Mouse (Mus musculus) lung, embryonic 14.5 days (tissue): ENCODE measurements around the gene Fam19a2. TPM values are rescaled to one million over a fixed set of nuclear protein-coding genes. Genes with fewer than 3 reads are reported as not detected.

ENCODE experiments used
- ATAC-seq: fragments of 200-750 bp; cut with Nextera tagmentation; 2 replicates; pipeline ENCODE4 v1.8.0; 2017; ENCODE audit warnings: mild to moderate bottlenecking, moderate TSS enrichment, moderate library complexity; ENCODE audit not compliant: insufficient read depth
- DNase-seq: peaks from one replicate; pipeline ENCODE4 v3.0.0-alpha.2; 2015
- H3K27ac ChIP-seq: fragments of 300-500 bp; sonication (generic); 2 replicates; pipeline ENCODE4 v1.5.1; 2014; ENCODE audit warnings: low read depth, mild to moderate bottlenecking, moderate library complexity
- H3K27me3 ChIP-seq: fragments of 300-500 bp; sonication (generic); 2 replicates; pipeline ENCODE4 v1.6.1; 2014; ENCODE audit warnings: low read length, control low read depth; ENCODE audit not compliant: insufficient read depth
- H3K36me3 ChIP-seq: fragments of 300-500 bp; sonication (generic); 2 replicates; pipeline ENCODE4 v1.6.1; 2014; ENCODE audit warnings: control low read depth; ENCODE audit not compliant: insufficient read depth
- H3K4me1 ChIP-seq: fragments of 300-500 bp; sonication (generic); 2 replicates; pipeline ENCODE4 v1.6.1; 2014; ENCODE audit warnings: antibody characterized with exemption, control low read depth; ENCODE audit not compliant: insufficient read depth
- H3K4me2 ChIP-seq: fragments of 300-500 bp; sonication (generic); 2 replicates; pipeline ENCODE4 v1.6.1; 2014; ENCODE audit warnings: mild to moderate bottlenecking
- H3K4me3 ChIP-seq: fragments of 300-500 bp; sonication (generic); 2 replicates; pipeline ENCODE4 v1.5.1; 2014; ENCODE audit warnings: low read depth, low read length
- H3K9ac ChIP-seq: fragments of 300-500 bp; sonication (generic); 2 replicates; pipeline ENCODE4 v1.6.1; 2014
- H3K9me3 ChIP-seq: fragments of 300-500 bp; sonication (generic); 2 replicates; pipeline ENCODE4 v1.6.1; 2016; ENCODE audit warnings: low read depth, low read length, control low read depth
- CTCF ChIP-seq: IDR thresholded peaks from 2 replicates; pipeline ENCODE4 v1.5.1; 2016; ENCODE audit warnings: antibody characterized with exemption, low read depth
- WGBS: fragments of 180-500 bp; shearing (Covaris S2); extraction: QIAGEN DNeasy Blood & Tissue Kit; methylation state at CpG from one replicate; pipeline ENCODE4 v1.1.7; 2014; 5-methylcytosine and 5-hydroxymethylcytosine counted together
- polyA plus RNA-seq: library from polyadenylated mRNA; unstranded; fragments of >200 nt; fragmentation: Nextera tagmentation; extraction: Ambion mirVana; gene quantifications from 2 replicates; pipeline ENCODE4 v1.2.1, GENCODE M21; 2014

Fam19a2 gene
- polyA plus RNA-seq, 1 experiment from 2014 or later, result 1.0 TPM

DNA sequence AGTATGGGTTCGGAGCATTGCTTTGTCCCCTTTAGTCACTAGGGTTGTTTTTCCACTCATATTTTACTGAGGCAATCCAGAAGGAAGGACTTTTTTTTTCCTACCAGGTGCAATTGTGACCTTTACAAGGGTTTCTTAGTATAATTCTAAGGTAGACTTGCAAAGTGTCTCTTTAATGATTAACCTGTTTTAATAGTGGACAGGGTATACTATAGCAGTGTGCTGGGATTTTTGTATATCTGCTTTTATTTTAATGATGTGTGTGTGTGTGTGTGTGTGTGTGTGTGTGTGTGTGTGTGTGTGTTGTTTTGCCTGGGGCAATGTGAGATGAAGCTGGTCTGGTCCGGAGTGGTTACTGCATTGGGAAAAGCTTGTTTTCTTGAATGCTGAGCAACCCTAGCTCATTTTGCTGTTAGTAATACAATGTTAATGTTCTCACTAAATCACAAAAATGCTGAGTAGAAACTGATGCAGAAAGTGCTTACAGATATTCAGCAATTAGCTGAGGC, 458.2 kb downstream of the Fam19a2 start:
- no peaks in the 10 kb centered on the region for H3K4me1 ChIP-seq
- H3K36me3 ChIP-seq, result no peaks in the 10 kb centered on the region
- H3K27ac ChIP-seq, result no peak overlapping the region
- H3K4me2 ChIP-seq, result no peak overlapping the region
- no peak for DNase-seq
- ATAC-seq, result no peak
- TF ChIP-seq CTCF, result no peak
- no peaks in the 10 kb centered on the region for H3K27me3 ChIP-seq
- no peak overlapping the region for H3K4me3 ChIP-seq
- H3K9ac ChIP-seq, result no peak overlapping the region
- 73% methylated on average over 2 of the region's 2 CpGs for WGBS
- no peaks in the 10 kb centered on the region for H3K9me3 ChIP-seq

DNA sequence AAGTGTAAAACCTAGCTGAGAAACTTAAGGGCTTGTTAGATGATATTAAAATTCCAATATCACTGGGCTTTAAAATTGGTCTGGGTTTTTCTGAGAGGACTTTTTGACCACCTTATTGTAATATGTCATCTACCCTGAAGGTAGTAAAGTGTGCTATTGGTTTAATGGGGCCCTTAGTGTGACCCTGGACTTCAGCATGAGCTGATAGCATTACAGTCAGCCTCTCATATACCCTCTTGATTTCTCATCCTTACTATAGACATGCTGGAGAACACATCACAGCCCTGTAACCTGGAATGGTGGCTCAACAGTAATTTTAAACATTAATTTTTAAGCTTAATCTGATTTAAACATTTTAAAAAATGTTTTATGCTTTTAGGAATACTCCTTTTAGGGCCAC, 459.8 kb downstream of the Fam19a2 start:
- Histone ChIP-seq H3K9ac (no peak overlapping the region), H3K4me2 (no peak overlapping the region), H3K27me3 (no peaks in the 10 kb centered on the region), H3K9me3 (no peaks in the 10 kb centered on the region), H3K27ac (no peak overlapping the region), H3K4me3 (no peak overlapping the region), H3K36me3 (no peaks in the 10 kb centered on the region), H3K4me1 (no peaks in the 10 kb centered on the region)
- ATAC-seq (no peak), DNase-seq (no peak)
- no peak for TF ChIP-seq CTCF

DNA sequence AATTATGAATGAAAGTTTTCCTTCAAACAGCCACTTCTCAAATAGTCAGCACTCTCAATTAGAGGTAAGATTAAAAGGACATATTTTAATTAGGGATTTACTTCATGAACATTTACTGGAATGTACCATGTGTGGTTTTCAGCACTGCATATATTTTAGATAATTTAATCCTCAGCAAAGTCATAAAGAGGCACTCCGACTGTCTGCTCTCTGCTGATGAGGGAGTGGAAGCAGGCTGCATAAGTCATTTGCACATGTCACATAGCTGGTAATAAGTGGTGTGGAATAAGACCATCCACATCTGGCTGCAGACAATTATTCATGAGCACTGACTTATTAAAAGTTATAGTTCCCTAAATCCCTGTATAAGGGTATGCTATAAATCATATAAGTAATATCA, 484.5 kb downstream of the Fam19a2 start:
- H3K4me2 ChIP-seq, result no peak overlapping the region
- no peaks in the 10 kb centered on the region for H3K4me1 ChIP-seq
- H3K4me3 ChIP-seq, result no peak overlapping the region
- H3K9ac ChIP-seq, result no peak overlapping the region
- no peak for TF ChIP-seq CTCF
- no peak for DNase-seq
- H3K9me3 ChIP-seq, result no peaks in the 10 kb centered on the region
- no peak overlapping the region for H3K27ac ChIP-seq
- H3K36me3 ChIP-seq, result no peaks in the 10 kb centered on the region
- no peaks in the 10 kb centered on the region for H3K27me3 ChIP-seq
- no peak for ATAC-seq
- 47% methylated on average over 1 of the region's 1 CpGs for WGBS

DNA sequence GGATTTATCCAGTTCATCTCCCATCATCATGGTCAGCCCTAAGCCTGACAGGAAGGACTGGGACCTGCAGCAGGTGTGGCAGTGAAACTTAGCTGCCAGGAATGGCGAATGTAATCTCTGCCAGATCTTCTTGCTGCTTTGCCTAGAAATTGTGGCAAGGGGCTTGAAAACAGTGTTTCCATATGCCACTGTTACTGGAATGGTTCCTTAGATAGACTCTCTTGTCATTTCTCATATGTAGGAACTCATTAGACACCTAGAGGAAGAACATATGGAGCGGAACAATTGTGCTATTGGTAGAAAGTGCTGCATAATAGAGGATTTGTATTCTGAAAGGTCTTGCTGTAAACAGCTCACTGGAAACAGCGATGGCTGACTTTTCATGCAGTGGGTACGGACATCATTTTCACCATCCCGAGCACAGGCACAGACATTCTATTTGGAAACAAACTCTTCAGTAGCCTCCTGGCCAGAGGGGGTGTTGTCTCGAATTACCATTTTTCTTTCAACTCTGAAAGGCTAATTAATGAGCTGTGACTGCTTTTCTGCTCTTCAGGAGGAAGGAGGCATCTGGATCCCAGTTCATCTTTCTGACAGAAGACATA, 488.0 kb downstream of the Fam19a2 start:
- ATAC-seq (no peak), DNase-seq (no peak)
- Histone ChIP-seq H3K4me3 (no peak overlapping the region), H3K4me2 (no peak overlapping the region), H3K4me1 (no peaks in the 10 kb centered on the region), H3K27me3 (no peaks in the 10 kb centered on the region), H3K9me3 (no peaks in the 10 kb centered on the region), H3K27ac (no peak overlapping the region), H3K36me3 (no peaks in the 10 kb centered on the region), H3K9ac (no peak overlapping the region)
- TF ChIP-seq CTCF, result no peak
- WGBS, result 39% methylated on average over 6 of the region's 6 CpGs

GRCm38 (mm10) chr10:123752755-123753154, 489.0 kb downstream of the Fam19a2 start:
- H3K4me3 ChIP-seq, result no peak overlapping the region
- H3K4me2 ChIP-seq, result no peak overlapping the region
- no peak for ATAC-seq
- no peaks in the 10 kb centered on the region for H3K9me3 ChIP-seq
- H3K9ac ChIP-seq, result no peak overlapping the region
- no peaks in the 10 kb centered on the region for H3K27me3 ChIP-seq
- no peak for DNase-seq
- H3K4me1 ChIP-seq, result no peaks in the 10 kb centered on the region
- no peak for TF ChIP-seq CTCF
- 65% methylated on average over 3 of the region's 3 CpGs for WGBS
- no peaks in the 10 kb centered on the region for H3K36me3 ChIP-seq
- H3K27ac ChIP-seq, result no peak overlapping the region

DNA sequence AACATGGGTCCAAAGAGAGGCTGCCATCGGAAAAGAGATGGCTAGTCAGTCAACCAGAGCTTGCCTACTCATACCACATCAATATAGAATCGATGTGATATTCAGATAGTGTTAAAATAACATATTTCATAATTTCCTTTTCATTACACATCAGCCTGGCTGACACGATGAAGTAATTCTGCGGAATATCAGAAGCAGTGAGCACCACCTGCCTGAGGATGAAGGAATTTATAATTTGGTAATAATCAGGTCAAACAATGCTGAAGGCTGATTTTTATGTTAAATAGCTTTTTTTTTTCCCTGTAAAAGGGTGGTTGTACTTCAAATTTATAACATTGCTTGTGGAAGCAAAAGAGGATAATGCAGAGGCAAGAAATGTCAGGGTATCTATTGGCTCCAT, 490.2 kb downstream of the Fam19a2 start:
- Histone ChIP-seq H3K36me3 (no peaks in the 10 kb centered on the region), H3K27me3 (no peaks in the 10 kb centered on the region), H3K9me3 (no peaks in the 10 kb centered on the region), H3K4me2 (no peak overlapping the region), H3K9ac (no peak overlapping the region), H3K4me1 (no peaks in the 10 kb centered on the region), H3K4me3 (no peak overlapping the region), H3K27ac (no peak overlapping the region)
- DNase-seq (no peak), ATAC-seq (no peak)
- no peak for TF ChIP-seq CTCF
- 83% methylated on average over 4 of the region's 4 CpGs for WGBS

- no peak for TF ChIP-seq CTCF
- H3K9ac ChIP-seq, result no peak overlapping the region
- DNase-seq (no peak), ATAC-seq (no peak)
- no peaks in the 10 kb centered on the region for H3K27me3 ChIP-seq
- H3K9me3 ChIP-seq, result no peaks in the 10 kb centered on the region
- no peak overlapping the region for H3K27ac ChIP-seq
- no peaks in the 10 kb centered on the region for H3K36me3 ChIP-seq
- WGBS, result 89% methylated on average over 2 of the region's 2 CpGs
- H3K4me2 ChIP-seq, result no peak overlapping the region
- H3K4me1 ChIP-seq, result no peaks in the 10 kb centered on the region
- H3K4me3 ChIP-seq, result no peak overlapping the region
Observed at GRCm38 (mm10) chr10:123789374-123789773, 525.6 kb downstream of the Fam19a2 start.

Other genes starting within 250 kb of the Fam19a2 start
- gene Mon2, start 187.5 kb upstream of the Fam19a2 start, polyA plus RNA-seq, result 35.0 and 37.3 TPM in 2 replicates
- 81.1 and 97.4 TPM in 2 replicates for gene Usp15, start 67.0 kb upstream of the Fam19a2 start, polyA plus RNA-seq